Mouse (Mus musculus): ENCODE results near the gene Lnx1.

Gene Lnx1

DNA sequence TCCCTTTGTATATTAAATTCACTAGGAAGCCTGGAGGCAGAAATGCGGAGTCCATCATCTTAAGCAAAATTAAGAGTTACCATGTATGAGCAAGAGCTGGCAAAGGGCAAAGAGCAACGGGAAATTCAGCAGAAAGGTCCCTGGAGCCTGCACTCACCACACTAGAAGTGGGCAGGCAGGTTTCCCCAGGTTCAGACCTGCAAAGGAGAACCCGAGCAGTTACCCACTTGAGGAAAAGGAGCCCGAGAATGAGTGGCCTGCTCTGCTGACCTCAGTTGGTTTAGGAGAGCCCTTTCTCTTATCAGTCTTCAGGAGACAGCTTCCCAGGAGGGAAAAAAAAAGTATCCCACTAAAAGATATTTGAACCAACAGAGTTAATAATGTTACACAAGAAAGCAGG is 99.4 kb downstream of the Lnx1 start:
- no peak for DNase-seq (ENCODE audit: low spot score)

DNA sequence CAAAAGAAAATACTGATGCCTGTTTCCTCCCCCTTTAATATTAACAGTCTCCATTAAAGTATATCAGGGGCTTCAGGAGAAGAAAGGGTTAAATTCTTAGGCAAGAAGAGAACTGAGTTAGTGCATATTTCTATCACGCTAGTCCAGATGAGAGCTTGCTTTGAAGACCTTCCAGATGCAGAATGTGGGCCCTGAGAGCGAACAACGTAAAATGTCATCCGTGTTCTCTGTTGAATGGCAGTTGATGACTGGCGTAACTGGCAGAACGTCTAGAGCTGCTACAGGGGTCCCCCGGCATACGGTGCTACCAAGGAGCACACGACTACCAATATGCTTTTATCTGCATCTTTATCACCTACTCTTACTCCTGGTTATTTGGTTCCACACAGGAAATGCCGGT is 100.3 kb downstream of the Lnx1 start:
- DNase-seq (ENCODE audit: low spot score): no peak

DNA sequence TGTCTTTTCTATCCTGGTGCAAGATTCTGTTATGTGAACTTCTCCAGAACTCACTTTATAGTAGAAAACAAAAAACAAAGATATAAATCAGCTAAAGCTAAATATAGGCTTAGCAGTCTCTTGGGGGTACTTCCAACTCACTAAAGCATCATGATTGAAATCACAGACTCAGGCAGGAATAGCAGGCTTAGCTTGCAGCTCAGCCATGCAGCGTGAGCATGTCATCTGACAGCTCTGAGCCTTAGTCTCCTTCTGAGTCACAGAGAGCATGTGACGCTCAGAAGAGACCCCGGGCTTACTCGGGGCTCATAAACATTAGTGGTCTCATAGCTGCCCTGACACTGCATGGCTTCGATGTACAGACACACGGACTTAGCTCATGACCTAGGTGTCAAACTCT is 100.7 kb downstream of the Lnx1 start:
- DNase-seq (ENCODE audit: low spot score): no peak

- DNase-seq (ENCODE audit: low spot score): no peak
Measured at GRCm38 (mm10) chr5:74601171-74601570, 101.5 kb downstream of the Lnx1 start.

DNA sequence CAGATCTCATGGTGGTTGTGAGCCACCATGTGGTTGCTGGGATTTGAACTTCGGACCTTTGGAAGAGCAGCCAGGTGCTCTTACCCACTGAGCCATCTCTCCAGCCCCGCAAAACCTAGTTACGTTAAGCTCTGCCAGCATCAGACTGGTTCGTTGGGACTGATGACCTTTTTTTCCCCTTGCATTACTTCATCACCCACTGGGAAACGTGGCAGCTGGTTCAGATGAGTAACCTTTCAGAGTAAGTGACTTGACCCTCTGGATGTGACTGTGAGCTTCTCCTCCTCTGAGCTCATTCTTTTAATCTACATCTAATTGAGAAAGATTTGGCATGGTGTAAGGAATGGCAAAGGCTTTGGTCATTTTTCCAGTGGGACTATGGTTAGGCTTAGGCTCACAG is 102.7 kb downstream of the Lnx1 start:
- no peak for DNase-seq (ENCODE audit: low spot score)

GRCm38 (mm10) chr5:74593147-74593546 is 109.6 kb downstream of the Lnx1 start:
- no peak for DNase-seq (ENCODE audit: low spot score)

DNA sequence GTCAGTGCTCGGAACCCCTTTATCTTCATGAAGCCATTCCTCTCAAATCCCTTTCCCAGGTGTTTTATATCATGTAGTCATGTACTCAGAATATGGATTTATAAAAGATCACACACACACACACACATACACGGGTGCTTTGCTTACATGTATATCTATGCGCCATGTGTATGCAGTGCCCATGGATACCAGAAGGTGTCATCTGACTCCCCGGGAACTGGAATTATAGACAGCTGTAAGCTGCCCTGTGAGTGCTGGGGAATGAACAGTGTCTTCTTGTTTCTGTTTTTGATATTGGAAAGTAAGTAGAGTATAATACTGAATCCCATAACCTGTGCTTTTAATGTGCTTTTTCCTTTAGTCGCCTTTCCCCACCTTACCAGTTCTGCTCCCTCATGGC is 111.3 kb downstream of the Lnx1 start:
- no peak for DNase-seq (ENCODE audit: low spot score)

DNA sequence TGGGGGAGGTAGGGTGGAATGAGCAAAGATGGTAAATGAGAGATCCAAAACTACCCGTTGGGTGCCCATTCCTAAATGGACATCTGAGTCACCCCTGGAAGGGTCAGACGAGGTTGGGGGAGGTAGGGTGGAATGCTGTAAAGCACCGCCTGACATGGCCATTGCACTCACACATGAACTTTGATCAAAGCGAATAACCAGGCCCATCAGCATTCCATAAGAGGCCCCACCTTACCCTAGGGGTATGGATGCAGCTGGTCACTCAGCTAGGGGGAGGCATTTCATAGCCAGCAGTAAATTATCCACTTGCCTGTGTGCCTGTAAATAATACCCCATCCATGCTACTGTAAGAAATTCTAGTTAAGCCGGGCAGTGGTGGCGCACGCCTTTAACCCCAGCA is 113.6 kb downstream of the Lnx1 start:
- no peak for DNase-seq (ENCODE audit: low spot score)

GRCm38 (mm10) chr5:74571767-74572166 is 130.9 kb downstream of the Lnx1 start:
- no peak for DNase-seq (ENCODE audit: low spot score)

DNA sequence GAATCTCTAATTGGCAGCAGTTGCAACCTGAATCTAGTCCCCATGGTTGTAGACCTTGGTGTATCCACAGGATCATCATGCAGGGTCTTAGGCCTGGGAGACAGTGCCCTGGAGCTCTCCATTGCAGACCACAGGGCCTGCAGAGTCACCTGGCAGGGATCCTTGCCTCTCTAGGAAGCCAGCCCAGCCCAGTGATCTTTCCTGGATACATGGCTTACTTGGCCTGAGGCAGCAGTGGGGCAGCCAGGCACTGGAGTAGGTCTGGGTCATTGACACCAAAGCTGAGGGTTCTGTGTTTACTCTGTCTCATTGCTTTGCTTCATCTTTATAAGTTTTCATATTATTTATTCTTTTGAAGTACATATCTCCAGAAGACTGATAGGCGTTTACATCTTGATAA is 141.6 kb downstream of the Lnx1 start:
- no peak for DNase-seq (ENCODE audit: low spot score)

DNA sequence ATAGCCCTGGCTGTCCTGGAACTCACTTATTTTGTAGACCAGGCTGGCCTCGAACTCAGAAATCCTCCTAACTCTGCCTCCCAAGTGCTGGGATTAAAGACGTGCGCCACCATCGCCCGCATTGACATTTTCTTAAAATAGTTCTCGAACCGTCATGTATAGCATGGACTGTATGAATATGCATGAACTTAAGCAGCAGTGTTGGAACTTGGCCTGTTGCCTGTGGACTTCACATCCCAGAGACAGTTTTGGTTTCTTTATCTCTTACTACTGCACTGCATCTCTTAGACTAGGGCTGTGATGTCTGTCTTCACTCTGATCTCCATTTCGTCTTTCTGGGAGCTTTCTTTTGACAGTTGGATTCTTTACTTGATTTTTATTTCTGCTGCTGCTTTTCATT is 153.1 kb downstream of the Lnx1 start:
- DNase-seq (ENCODE audit: low spot score): no peak

DNA sequence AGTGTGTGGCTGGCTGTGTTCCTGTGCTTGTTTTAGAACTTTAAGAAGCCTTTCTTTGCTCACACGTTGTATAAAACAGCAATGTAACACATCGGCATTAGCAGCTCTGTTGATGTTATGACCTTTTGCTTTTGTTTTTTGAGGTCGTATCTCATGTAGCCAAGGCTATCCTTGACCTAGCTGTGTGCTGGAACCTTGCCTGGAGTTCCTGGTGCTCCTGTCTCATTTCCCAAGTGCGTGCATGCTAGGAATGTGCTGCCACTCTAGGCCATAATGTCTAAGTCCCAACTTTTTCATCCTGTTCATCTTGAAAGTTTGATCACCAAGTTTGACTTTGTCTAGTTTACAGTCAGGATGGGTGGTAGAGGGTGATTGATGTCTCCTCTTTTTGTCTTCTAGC is 157.1 kb downstream of the Lnx1 start:
- no peak for DNase-seq (ENCODE audit: low spot score)

All from c-Kit-positive CD71-positive TER-119-positive erythroid progenitor cells, embryonic 14.5 days (primary cell).